In genomic region chr10:85467393-85467792, GRCm38 (mm10) we compare ENCODE assay signal across 28 mouse cellular contexts.
DNase-seq lines count a peak whose midpoint lies in the region; ATAC-seq and TF ChIP-seq lines count a peak whose summit lies in the region.
"Had no signal": no experiment of that assay in that cellular context is flagged by ENCODE, and none has a peak within 500 bp of the region (broad histone marks: within the 10 kb centered on the region; RNA-seq: fewer than 3 reads in every experiment).

No protein-coding gene starts in this region.

- no peaks in the 10 kb centered on the region for H3K27me3 ChIP-seq in hindbrain, embryonic 13.5 days
- H3K27me3 ChIP-seq in hindbrain, embryonic 10.5 days (ENCODE audit: insufficient read depth, poor library complexity, severe bottlenecking), result no peaks in the 10 kb centered on the region
- no peaks in the 10 kb centered on the region for H3K27me3 ChIP-seq in midbrain, embryonic 11.5 days (ENCODE audit: control insufficient read depth, insufficient read depth, low read length)
- H3K27me3 ChIP-seq in midbrain, embryonic 15.5 days (replicated peaks), result no peaks in the 10 kb centered on the region
- H3K27me3 ChIP-seq: embryonic facial prominence, embryonic 12.5 days; forebrain, embryonic 12.5 days; Patski had no signal

- no peak for TF ChIP-seq POLR2A in brain, embryonic 14.5 days (IDR thresholded peaks at IDR 0.05; ENCODE audit: borderline replicate concordance, extremely low read depth, insufficient read depth, insufficient read length, poor library complexity, severe bottlenecking)
- TF ChIP-seq POLR2A in lung, adult 2 months (IDR thresholded peaks at IDR 0.05; ENCODE audit: borderline replicate concordance, extremely low read depth, low read depth, low read length), result no peak

- intact Hi-C loops in left cerebral cortex, postnatal 14 days (cut with DNase I), result loop anchor here (10.0 kb wide), 1 partner anchor 157 kb away; no protein-coding TSS in a partner anchor

- H3K9me3 ChIP-seq in hindbrain, embryonic 13.5 days, result no peaks in the 10 kb centered on the region
- no peaks in the 10 kb centered on the region for H3K9me3 ChIP-seq in hindbrain, embryonic 10.5 days
- no peaks in the 10 kb centered on the region for H3K9me3 ChIP-seq in midbrain, embryonic 11.5 days (ENCODE audit: control insufficient read depth, low read length)
- no peaks in the 10 kb centered on the region for H3K9me3 ChIP-seq in midbrain, embryonic 15.5 days
- H3K9me3 ChIP-seq: embryonic facial prominence, embryonic 12.5 days; embryonic facial prominence, embryonic 15.5 days; forebrain, embryonic 10.5 days; forebrain, embryonic 12.5 days had no signal

- DNase-seq in hindbrain, embryonic 10.5 days (ENCODE audit: low spot score), result no peak
- DNase-seq in midbrain, embryonic 11.5 days (ENCODE audit: low spot score, missing footprints), result peak; percentile 59
- DNase-seq in R1 (ENCODE audit: low read depth, low spot score), result peak; percentile 73
- peak; percentile 31 for DNase-seq in brain, embryonic 14.5 days (ENCODE audit: low read depth)
- no peak for DNase-seq in left cerebral cortex, postnatal 14 days (ENCODE audit: low spot score in 2 of 2)
- no peak for DNase-seq in lung, adult 2 months
- DNase-seq: adrenal gland, adult 8-10 months; adrenal gland, postnatal 14 days; adrenal gland, postnatal 36 days; cerebellum, adult 11 months; cerebellum, adult 18-20 months; cerebellum, adult 8-10 months; cerebellum, adult 9-11 months; cerebellum, postnatal 14 days; cerebellum, postnatal 36 days; embryo, embryonic 11 days had no signal

- H3K36me3 ChIP-seq in hindbrain, embryonic 13.5 days, result no peaks in the 10 kb centered on the region
- H3K36me3 ChIP-seq in hindbrain, embryonic 10.5 days, result no peaks in the 10 kb centered on the region
- H3K36me3 ChIP-seq in midbrain, embryonic 11.5 days (ENCODE audit: control insufficient read depth, insufficient read depth, low read length), result no peaks in the 10 kb centered on the region
- H3K36me3 ChIP-seq in midbrain, embryonic 15.5 days (replicated peaks), result no peaks in the 10 kb centered on the region
- H3K36me3 ChIP-seq: embryonic facial prominence, embryonic 12.5 days; embryonic facial prominence, embryonic 15.5 days; forebrain, embryonic 10.5 days; forebrain, embryonic 12.5 days; G1E had no signal

- no peak overlapping the region for H3K4me3 ChIP-seq in hindbrain, embryonic 13.5 days
- H3K4me3 ChIP-seq in hindbrain, embryonic 10.5 days, result no peak overlapping the region
- no peak overlapping the region for H3K4me3 ChIP-seq in midbrain, embryonic 11.5 days (ENCODE audit: low read depth, low read length)
- no peak overlapping the region for H3K4me3 ChIP-seq in midbrain, embryonic 15.5 days
- H3K4me3 ChIP-seq in lung, adult 2 months (replicated peaks; ENCODE audit: extremely low read depth, low read depth, low read length), result no peak overlapping the region
- H3K4me3 ChIP-seq: embryonic facial prominence, embryonic 12.5 days; embryonic facial prominence, embryonic 15.5 days; erythroblast, embryonic 14.5 days; forebrain, embryonic 10.5 days; forebrain, embryonic 12.5 days had no signal

- no peak for ATAC-seq in hindbrain, embryonic 13.5 days (ENCODE audit: low FRiP score)
- ATAC-seq in midbrain, embryonic 11.5 days (ENCODE audit: low FRiP score), result no peak
- no peak for ATAC-seq in midbrain, embryonic 15.5 days (replicated peaks)
- ATAC-seq: activated CD4-positive, CD25-positive, alpha-beta regulatory T cell, adult 4 months; forebrain, embryonic 14.5 days; forebrain, embryonic 16.5 days; Patski had no signal

- H3K27ac ChIP-seq in hindbrain, embryonic 13.5 days, result 0 out of 2 replicates have a peak overlapping the region, but pooled peaks have one; percentile 77
- no peak overlapping the region for H3K27ac ChIP-seq in hindbrain, embryonic 10.5 days
- no peak overlapping the region for H3K27ac ChIP-seq in midbrain, embryonic 11.5 days (ENCODE audit: low read depth, low read length)
- H3K27ac ChIP-seq in midbrain, embryonic 15.5 days, result no peak overlapping the region
- H3K27ac ChIP-seq: embryonic facial prominence, embryonic 12.5 days; embryonic facial prominence, embryonic 15.5 days; forebrain, embryonic 10.5 days; forebrain, embryonic 12.5 days had no signal

- no peak overlapping the region for H3K4me2 ChIP-seq in hindbrain, embryonic 13.5 days
- no peak overlapping the region for H3K4me2 ChIP-seq in midbrain, embryonic 11.5 days
- no peak overlapping the region for H3K4me2 ChIP-seq in midbrain, embryonic 15.5 days
- H3K4me2 ChIP-seq: embryonic facial prominence, embryonic 12.5 days; embryonic facial prominence, embryonic 15.5 days; forebrain, embryonic 12.5 days had no signal

- no peak for TF ChIP-seq CTCF in brain, embryonic 14.5 days (IDR thresholded peaks at IDR 0.05; ENCODE audit: borderline replicate concordance, extremely low read depth, insufficient read depth, insufficient read length)
- TF ChIP-seq CTCF in lung, adult 2 months (IDR thresholded peaks at IDR 0.05; ENCODE audit: insufficient read depth, low read length), result no peak

- 65% methylated on average over 7 of the region's 7 CpGs for WGBS in hindbrain, embryonic 13.5 days
- WGBS in hindbrain, embryonic 10.5 days, result 70% methylated on average over 7 of the region's 7 CpGs
- WGBS in midbrain, embryonic 11.5 days, result 61% methylated on average over 7 of the region's 7 CpGs
- WGBS in midbrain, embryonic 15.5 days, result 50% methylated on average over 7 of the region's 7 CpGs
- WGBS in lung, adult 2 months, result 42% methylated on average over 7 of the region's 7 CpGs

- H3K9ac ChIP-seq in hindbrain, embryonic 13.5 days, result no peak overlapping the region
- H3K9ac ChIP-seq in midbrain, embryonic 11.5 days (ENCODE audit: low read length), result no peak overlapping the region
- H3K9ac ChIP-seq in midbrain, embryonic 15.5 days, result no peak overlapping the region
- H3K9ac ChIP-seq: embryonic facial prominence, embryonic 12.5 days; embryonic facial prominence, embryonic 15.5 days; forebrain, embryonic 12.5 days had no signal

- peaks cover 57% of the 10 kb centered on the region for H3K4me1 ChIP-seq in hindbrain, embryonic 13.5 days (replicated peaks)
- H3K4me1 ChIP-seq in hindbrain, embryonic 10.5 days (replicated peaks), result peaks cover 37% of the 10 kb centered on the region
- peaks cover 2% of the 10 kb centered on the region for H3K4me1 ChIP-seq in midbrain, embryonic 11.5 days (ENCODE audit: control insufficient read depth, insufficient read depth, low read length)
- H3K4me1 ChIP-seq in midbrain, embryonic 15.5 days, result peaks cover 41% of the 10 kb centered on the region
- no peaks in the 10 kb centered on the region for H3K4me1 ChIP-seq in lung, adult 2 months (ENCODE audit: control insufficient read depth, insufficient read depth, low read length)

Comparison
In these comparisons a context has a peak if more than half of its experiments do, and no peak if none do; other contexts are left out.
1. DNase-seq: peak in midbrain, embryonic 11.5 days (single experiment), R1 (single experiment) and brain, embryonic 14.5 days (single experiment); none in hindbrain, embryonic 10.5 days (single experiment), left cerebral cortex, postnatal 14 days (0 of 2) and lung, adult 2 months (single experiment).